Mouse (Mus musculus) liver, embryonic 14.5 days (tissue): ENCODE results near the gene Gm5741. TPM values are rescaled to one million over a fixed set of nuclear protein-coding genes. Genes with fewer than 3 reads are reported as not detected.

Source experiments
- ATAC-seq: fragments of 200-750 bp; cut with Nextera tagmentation; 2 replicates; pipeline ENCODE4 v1.8.0; 2017; ENCODE audit warnings: moderate number of reproducible peaks, mild to moderate bottlenecking, moderate library complexity; ENCODE audit not compliant: insufficient read depth
- DNase-seq, 3 experiments: peaks; one replicate each; pipeline ENCODE4 v3.0.0-alpha.2; 2012 to 2013; ENCODE audit warnings: low read depth in 3 of 3, low spot score in 3 of 3
- H3K27ac ChIP-seq: fragments of 300-500 bp; sonication (generic); 2 replicates; pipeline ENCODE4 v1.5.1; 2014; ENCODE audit warnings: moderate library complexity, mild to moderate bottlenecking, control low read depth, inconsistent platforms
- H3K27me3 ChIP-seq: fragments of 300-500 bp; sonication (generic); 2 replicates; pipeline ENCODE4 v1.6.1; 2014; ENCODE audit warnings: mild to moderate bottlenecking, low read length, moderate library complexity; ENCODE audit not compliant: control insufficient read depth, insufficient read depth
- H3K36me3 ChIP-seq: fragments of 300-500 bp; sonication (generic); replicated peaks from 2 replicates; pipeline ENCODE4 v1.6.1; 2014; ENCODE audit warnings: low read depth; ENCODE audit not compliant: control insufficient read depth, insufficient read depth
- H3K4me1 ChIP-seq, 2 experiments: fragments of 200-500 bp in 1 of 2; fragments of 300-500 bp in 1 of 2; sonication (generic) in 1 of 2; replicated peaks; 2 replicates each; pipeline ENCODE4 v1.6.1; 2012 to 2014; ENCODE audit warnings: antibody characterized with exemption in 1 of 2, inconsistent platforms in 1 of 2, low read length in 1 of 2; ENCODE audit not compliant: control insufficient read depth in 2 of 2, insufficient read depth in 2 of 2
- H3K4me2 ChIP-seq: fragments of 300-500 bp; sonication (generic); 2 replicates; pipeline ENCODE4 v1.6.1; 2014; ENCODE audit warnings: low read depth, mild to moderate bottlenecking, control low read depth, moderate library complexity
- H3K4me3 ChIP-seq, 2 experiments: fragments of 200-500 bp in 1 of 2; fragments of 300-500 bp in 1 of 2; sonication (generic) in 1 of 2; 2 replicates each; pipeline ENCODE4 v1.5.1; 2012 to 2014; ENCODE audit warnings: low read depth in 2 of 2, low read length in 2 of 2, mild to moderate bottlenecking in 2 of 2, control low read depth in 1 of 2, inconsistent platforms in 1 of 2, moderate library complexity in 1 of 2; ENCODE audit not compliant: insufficient read depth in 1 of 2
- H3K9ac ChIP-seq: fragments of 300-500 bp; sonication (generic); replicated peaks from 2 replicates; pipeline ENCODE4 v1.6.1; 2014; ENCODE audit warnings: mild to moderate bottlenecking, control low read depth, moderate library complexity
- H3K9me3 ChIP-seq: fragments of 300-500 bp; sonication (generic); 2 replicates; pipeline ENCODE4 v1.6.1; 2016; ENCODE audit warnings: low read length, mixed read lengths; ENCODE audit not compliant: control insufficient read depth
- CTCF ChIP-seq: IDR thresholded peaks from 2 replicates; pipeline ENCODE4 v1.5.1; 2016; ENCODE audit warnings: antibody characterized with exemption, low read depth, control low read depth
- EP300 ChIP-seq: IDR thresholded peaks from 2 replicates; pipeline ENCODE4 v1.6.1; 2016; ENCODE audit warnings: antibody characterized with exemption, low read depth
- whole genome bisulfite sequencing: fragments of 180-500 bp; shearing (Covaris S2); extraction: QIAGEN DNeasy Blood & Tissue Kit; methylation state at CpG from one replicate; pipeline ENCODE4 v1.1.7; 2014; ENCODE audit not compliant: insufficient replicate concordance; 5-methylcytosine and 5-hydroxymethylcytosine counted together
- microRNA-seq: library from miRNA; unstranded; fragments of <30 nt; microRNA quantifications from one replicate; pipeline ENCODE4, GENCODE M21; 2016
- polyA plus RNA-seq, 2 experiments: library from polyadenylated mRNA; depleted of rRNA in 1 of 2; stranded (reverse) in 1 of 2; unstranded in 1 of 2; fragments of >200 nt; fragmentation: Nextera tagmentation in 1 of 2; extraction: Ambion mirVana in 1 of 2; gene quantifications; 2 replicates each; pipeline versions ENCODE4 v1.2.1 to v1.2.3; 2012 to 2014

The Gm5741 gene
- polyA plus RNA-seq, 2 experiments, result 0.29 TPM; not detected in 1

DNA sequence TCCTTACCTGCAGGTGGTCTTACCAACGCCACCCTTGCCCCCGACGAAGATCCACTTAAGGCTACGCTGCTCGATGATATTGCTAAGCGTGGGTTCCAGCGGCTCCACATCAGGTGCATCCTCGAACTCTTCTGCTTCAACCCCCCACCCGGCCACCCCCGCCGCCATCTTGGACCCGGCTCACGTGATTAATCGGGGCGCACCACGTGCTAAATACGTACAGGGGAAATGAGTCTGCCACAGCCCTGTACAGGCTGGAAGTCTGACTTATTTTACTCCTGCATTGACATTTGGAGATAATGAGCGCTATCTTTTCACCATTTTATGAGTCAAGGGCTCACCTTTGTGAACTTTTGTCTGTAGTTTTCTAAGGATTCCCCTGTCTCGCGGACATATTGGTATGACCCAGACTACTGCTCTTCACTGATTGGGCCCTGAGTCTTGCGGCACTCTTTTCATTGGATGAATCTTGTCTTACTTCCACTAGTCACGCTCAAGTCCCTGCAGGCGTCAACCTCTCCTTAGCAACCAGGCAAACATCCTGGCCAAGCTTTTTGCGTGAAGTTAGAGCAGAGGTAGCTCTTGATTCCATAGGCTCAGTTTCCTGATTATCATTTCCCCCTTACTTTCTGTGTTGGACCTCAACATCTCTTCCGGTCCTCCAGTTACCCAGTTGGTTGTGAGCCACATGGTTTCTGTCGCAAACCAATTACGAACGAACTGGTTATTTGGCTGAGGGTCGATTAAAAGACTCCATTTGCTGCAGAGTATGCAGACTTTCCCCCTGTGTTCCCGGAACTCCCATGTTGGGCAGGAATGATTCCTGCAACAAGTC is 42.5 kb downstream of the Gm5741 start, which contains the start of gene Asna1:
Asna1 (minus strand) TSS at position 184 of the 835 bp plus-strand sequence.
- 2% methylated on average over 30 of the region's 30 CpGs for WGBS
- Histone ChIP-seq H3K36me3 (peaks cover 16% of the 10 kb centered on the region), H3K4me1 (peaks cover 24 to 28% of the 10 kb centered on the region in 2 experiments), H3K4me3 (peak within 1 kb of the TSS; percentile 90 to 98), H3K4me2 (peak within 1 kb of the TSS; percentile 97), H3K27me3 (no peaks in the 10 kb centered on the region), H3K27ac (peak within 1 kb of the TSS; percentile 79), H3K9me3 (no peaks in the 10 kb centered on the region), H3K9ac (peak within 1 kb of the TSS; percentile 79)
- peak; percentile 94 for DNase-seq
- TF ChIP-seq EP300 (peak; percentile 61), CTCF (no peak)
- peak; percentile 80 for ATAC-seq

DNA sequence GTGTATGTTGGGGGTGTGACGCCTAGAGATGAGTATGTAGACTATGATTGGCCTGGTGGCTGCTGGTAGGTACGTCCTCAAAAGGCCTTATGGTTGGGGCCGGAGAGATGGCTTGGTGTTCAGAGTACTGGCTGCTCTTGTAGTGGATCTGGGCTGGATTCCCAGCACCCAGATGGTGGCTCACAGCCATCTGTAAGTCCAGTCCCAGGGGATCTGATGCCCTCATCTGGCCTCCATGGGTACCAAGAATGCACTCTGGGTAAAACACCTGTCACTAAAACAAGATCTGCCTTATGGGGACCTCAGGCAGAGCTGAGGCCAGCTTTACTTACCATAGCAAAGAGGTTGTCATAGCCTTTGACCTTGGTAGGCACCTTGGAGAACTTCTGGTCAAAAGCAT is 43.9 kb downstream of the Gm5741 start:
- H3K27me3 ChIP-seq, result no peaks in the 10 kb centered on the region
- no peak for ATAC-seq
- peak overlapping the region; percentile 97 for H3K4me2 ChIP-seq
- no peak overlapping the region for H3K27ac ChIP-seq
- H3K9me3 ChIP-seq, result no peaks in the 10 kb centered on the region
- DNase-seq, result no peak
- H3K4me1 ChIP-seq, result peaks cover 20 to 26% of the 10 kb centered on the region in 2 experiments
- no peak overlapping the region; a peak in 1 of 4 replicates for H3K4me3 ChIP-seq
- 93% methylated on average over 3 of the region's 3 CpGs for WGBS
- H3K36me3 ChIP-seq, result peaks cover 6% of the 10 kb centered on the region
- TF ChIP-seq CTCF (no peak), EP300 (no peak)
- no peak overlapping the region for H3K9ac ChIP-seq

DNA sequence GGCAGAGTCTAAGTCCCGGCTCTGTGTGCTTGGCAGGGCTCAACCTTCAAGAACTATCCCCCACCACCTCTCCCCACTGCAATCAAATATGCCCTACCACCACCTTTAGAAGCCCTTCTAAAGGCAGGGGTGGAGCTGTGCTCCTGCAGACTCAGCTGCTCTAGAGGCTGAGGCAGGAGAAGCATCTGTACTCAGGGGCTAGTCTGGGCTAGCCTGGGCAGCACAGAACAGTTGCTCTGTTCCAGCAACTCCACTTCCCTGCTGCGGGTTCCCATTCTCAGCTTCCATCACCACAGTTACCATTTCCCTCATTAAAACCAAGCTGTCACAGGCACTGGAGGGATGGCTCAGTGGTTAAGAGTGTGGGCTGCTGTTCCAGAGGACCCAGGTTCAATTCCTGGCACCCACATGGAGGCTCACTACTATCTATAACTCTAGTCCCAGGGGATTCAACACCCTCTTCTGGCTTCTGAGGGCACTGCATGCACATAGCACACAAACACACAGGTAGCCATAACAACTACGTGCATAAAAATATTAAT is 46.2 kb downstream of the Gm5741 start:
- no peak overlapping the region for H3K4me2 ChIP-seq
- H3K9ac ChIP-seq, result no peak overlapping the region
- no peak for ATAC-seq
- H3K4me1 ChIP-seq, result peaks cover 14 to 17% of the 10 kb centered on the region in 2 experiments
- no peaks in the 10 kb centered on the region for H3K9me3 ChIP-seq
- H3K27ac ChIP-seq, result no peak overlapping the region
- H3K4me3 ChIP-seq, result no peak overlapping the region
- TF ChIP-seq EP300 (no peak), CTCF (no peak; the same call in 1 of the 2 replicates)
- no peaks in the 10 kb centered on the region for H3K27me3 ChIP-seq
- WGBS, result 86% methylated on average over 3 of the region's 3 CpGs
- peaks cover 16% of the 10 kb centered on the region for H3K36me3 ChIP-seq
- no peak for DNase-seq

Small RNAs within 50 kb of the gene (microRNA-seq; reads per million reads assigned to microRNA genes)
- gene Gm23388, result 1.3 reads per million
- gene Mir7070, result 1.3 reads per million

Other genes with a start within 250 kb of the Gm5741 start
- 1.9 TPM in 2 replicates for gene Dand5, start 245.2 kb downstream of the Gm5741 start, polyA plus RNA-seq (2012; rRNA removed)
- gene Dand5, start 245.2 kb downstream of the Gm5741 start, polyA plus RNA-seq (2014; fragmentation: Nextera tagmentation; extraction: Ambion mirVana), result 2.5 and 2.7 TPM in 2 replicates
- 24.4 and 31.0 TPM in 2 replicates for gene Gadd45gip1, start 236.5 kb downstream of the Gm5741 start, polyA plus RNA-seq (2012; rRNA removed)
- 50.2 and 55.7 TPM in 2 replicates for gene Gadd45gip1, start 236.5 kb downstream of the Gm5741 start, polyA plus RNA-seq (2014; fragmentation: Nextera tagmentation; extraction: Ambion mirVana)
- gene Rad23a, start 227.3 kb downstream of the Gm5741 start, polyA plus RNA-seq (2012; rRNA removed), result 139 and 184 TPM in 2 replicates
- gene Rad23a, start 227.3 kb downstream of the Gm5741 start, polyA plus RNA-seq (2014; fragmentation: Nextera tagmentation; extraction: Ambion mirVana), result 258 and 279 TPM in 2 replicates
- 144 and 262 TPM in 2 replicates for gene Calr, start 221.0 kb downstream of the Gm5741 start, polyA plus RNA-seq (2012; rRNA removed)
- 348 and 351 TPM in 2 replicates for gene Calr, start 221.0 kb downstream of the Gm5741 start, polyA plus RNA-seq (2014; fragmentation: Nextera tagmentation; extraction: Ambion mirVana)
- 53.5 and 54.8 TPM in 2 replicates for gene Farsa, start 211.0 kb downstream of the Gm5741 start, polyA plus RNA-seq (2012; rRNA removed)
- 45.8 and 48.7 TPM in 2 replicates for gene Farsa, start 211.0 kb downstream of the Gm5741 start, polyA plus RNA-seq (2014; fragmentation: Nextera tagmentation; extraction: Ambion mirVana)
- 16.7 and 26.4 TPM in 2 replicates for gene Syce2, start 195.9 kb downstream of the Gm5741 start, polyA plus RNA-seq (2012; rRNA removed)
- gene Syce2, start 195.9 kb downstream of the Gm5741 start, polyA plus RNA-seq (2014; fragmentation: Nextera tagmentation; extraction: Ambion mirVana), result 78.2 and 80.2 TPM in 2 replicates
- 27.1 and 31.4 TPM in 2 replicates for gene Gcdh, start 174.1 kb downstream of the Gm5741 start, polyA plus RNA-seq (2012; rRNA removed)
- 38.9 and 42.7 TPM in 2 replicates for gene Gcdh, start 174.1 kb downstream of the Gm5741 start, polyA plus RNA-seq (2014; fragmentation: Nextera tagmentation; extraction: Ambion mirVana)
- gene Klf1, start 166.1 kb downstream of the Gm5741 start, polyA plus RNA-seq (2012; rRNA removed), result 209 and 251 TPM in 2 replicates
- 522 and 566 TPM in 2 replicates for gene Klf1, start 166.1 kb downstream of the Gm5741 start, polyA plus RNA-seq (2014; fragmentation: Nextera tagmentation; extraction: Ambion mirVana)
- gene Dnase2a, start 159.4 kb downstream of the Gm5741 start, polyA plus RNA-seq (2012; rRNA removed), result 9.6 and 11.0 TPM in 2 replicates
- 8.4 and 8.5 TPM in 2 replicates for gene Dnase2a, start 159.4 kb downstream of the Gm5741 start, polyA plus RNA-seq (2014; fragmentation: Nextera tagmentation; extraction: Ambion mirVana)
- gene Mast1, start 130.6 kb downstream of the Gm5741 start, polyA plus RNA-seq (2012; rRNA removed), result 0.06 and 0.21 TPM in 2 replicates
- 0.08 and 0.14 TPM in 2 replicates for gene Mast1, start 130.6 kb downstream of the Gm5741 start, polyA plus RNA-seq (2014; fragmentation: Nextera tagmentation; extraction: Ambion mirVana)
- gene Rtbdn, start 121.0 kb downstream of the Gm5741 start, polyA plus RNA-seq (2012; rRNA removed), result 0.03 TPM in 1 of 2 replicates, not detected in the other
- gene Rtbdn, start 121.0 kb downstream of the Gm5741 start, polyA plus RNA-seq (2014; fragmentation: Nextera tagmentation; extraction: Ambion mirVana), result not detected in 2 replicates
- not detected in 2 replicates for gene Gm49661, start 98.5 kb downstream of the Gm5741 start, polyA plus RNA-seq (2012; rRNA removed)
- gene Gm49661, start 98.5 kb downstream of the Gm5741 start, polyA plus RNA-seq (2014; fragmentation: Nextera tagmentation; extraction: Ambion mirVana), result not detected in 2 replicates
- 1,117 and 1,155 TPM in 2 replicates for gene Prdx2, start 98.4 kb downstream of the Gm5741 start, polyA plus RNA-seq (2012; rRNA removed)
- gene Prdx2, start 98.4 kb downstream of the Gm5741 start, polyA plus RNA-seq (2014; fragmentation: Nextera tagmentation; extraction: Ambion mirVana), result 2,207 and 2,282 TPM in 2 replicates
- 49.3 and 56.2 TPM in 2 replicates for gene Rnaseh2a, start 98.2 kb downstream of the Gm5741 start, polyA plus RNA-seq (2012; rRNA removed)
- gene Rnaseh2a, start 98.2 kb downstream of the Gm5741 start, polyA plus RNA-seq (2014; fragmentation: Nextera tagmentation; extraction: Ambion mirVana), result 107 and 125 TPM in 2 replicates
- gene Junb, start 89.3 kb downstream of the Gm5741 start, polyA plus RNA-seq (2012; rRNA removed), result 8.3 and 10.5 TPM in 2 replicates
- 10.5 and 11.2 TPM in 2 replicates for gene Junb, start 89.3 kb downstream of the Gm5741 start, polyA plus RNA-seq (2014; fragmentation: Nextera tagmentation; extraction: Ambion mirVana)
- gene Hook2, start 77.4 kb downstream of the Gm5741 start, polyA plus RNA-seq (2012; rRNA removed), result 2.3 and 4.3 TPM in 2 replicates
- gene Hook2, start 77.4 kb downstream of the Gm5741 start, polyA plus RNA-seq (2014; fragmentation: Nextera tagmentation; extraction: Ambion mirVana), result 3.2 and 4.3 TPM in 2 replicates
- 0.02 TPM in 1 of 2 replicates, not detected in the other for gene Best2, start 53.5 kb downstream of the Gm5741 start, polyA plus RNA-seq (2012; rRNA removed)
- not detected in 2 replicates for gene Best2, start 53.5 kb downstream of the Gm5741 start, polyA plus RNA-seq (2014; fragmentation: Nextera tagmentation; extraction: Ambion mirVana)
- 83.4 and 85.3 TPM in 2 replicates for gene Asna1, start 42.7 kb downstream of the Gm5741 start, polyA plus RNA-seq (2012; rRNA removed)
- 56.9 and 58.8 TPM in 2 replicates for gene Asna1, start 42.7 kb downstream of the Gm5741 start, polyA plus RNA-seq (2014; fragmentation: Nextera tagmentation; extraction: Ambion mirVana)
- 74.0 and 100 TPM in 2 replicates for gene Trir, start 41.2 kb downstream of the Gm5741 start, polyA plus RNA-seq (2012; rRNA removed)
- 84.4 and 89.3 TPM in 2 replicates for gene Trir, start 41.2 kb downstream of the Gm5741 start, polyA plus RNA-seq (2014; fragmentation: Nextera tagmentation; extraction: Ambion mirVana)
- gene Tnpo2, start 31.1 kb downstream of the Gm5741 start, polyA plus RNA-seq (2012; rRNA removed), result 24.8 and 25.2 TPM in 2 replicates
- gene Tnpo2, start 31.1 kb downstream of the Gm5741 start, polyA plus RNA-seq (2014; fragmentation: Nextera tagmentation; extraction: Ambion mirVana), result 9.9 and 10.2 TPM in 2 replicates
- gene Fbxw9, start 7.9 kb downstream of the Gm5741 start, polyA plus RNA-seq (2012; rRNA removed), result 8.9 and 13.5 TPM in 2 replicates
- 5.7 and 6.0 TPM in 2 replicates for gene Fbxw9, start 7.9 kb downstream of the Gm5741 start, polyA plus RNA-seq (2014; fragmentation: Nextera tagmentation; extraction: Ambion mirVana)
- gene Dhps, start 3.8 kb upstream of the Gm5741 start, polyA plus RNA-seq (2012; rRNA removed), result 19.6 and 21.5 TPM in 2 replicates
- gene Dhps, start 3.8 kb upstream of the Gm5741 start, polyA plus RNA-seq (2014; fragmentation: Nextera tagmentation; extraction: Ambion mirVana), result 30.9 and 36.4 TPM in 2 replicates
- 40.6 and 51.8 TPM in 2 replicates for gene Wdr83os, start 12.8 kb upstream of the Gm5741 start, polyA plus RNA-seq (2012; rRNA removed)
- gene Wdr83os, start 12.8 kb upstream of the Gm5741 start, polyA plus RNA-seq (2014; fragmentation: Nextera tagmentation; extraction: Ambion mirVana), result 61.8 and 71.5 TPM in 2 replicates
- gene Wdr83, start 13.3 kb upstream of the Gm5741 start, polyA plus RNA-seq (2012; rRNA removed), result 21.2 and 26.0 TPM in 2 replicates
- 20.1 and 24.4 TPM in 2 replicates for gene Wdr83, start 13.3 kb upstream of the Gm5741 start, polyA plus RNA-seq (2014; fragmentation: Nextera tagmentation; extraction: Ambion mirVana)
- 15.2 and 19.5 TPM in 2 replicates for gene Man2b1, start 15.3 kb upstream of the Gm5741 start, polyA plus RNA-seq (2012; rRNA removed)
- gene Man2b1, start 15.3 kb upstream of the Gm5741 start, polyA plus RNA-seq (2014; fragmentation: Nextera tagmentation; extraction: Ambion mirVana), result 17.2 and 20.6 TPM in 2 replicates
- gene Zfp791, start 55.1 kb upstream of the Gm5741 start, polyA plus RNA-seq (2012; rRNA removed), result 0.64 and 0.87 TPM in 2 replicates
- gene Zfp791, start 55.1 kb upstream of the Gm5741 start, polyA plus RNA-seq (2014; fragmentation: Nextera tagmentation; extraction: Ambion mirVana), result 0.44 and 0.63 TPM in 2 replicates
- not detected in 2 replicates for gene Cks1brt, start 83.9 kb upstream of the Gm5741 start, polyA plus RNA-seq (2012; rRNA removed)
- not detected in 2 replicates for gene Cks1brt, start 83.9 kb upstream of the Gm5741 start, polyA plus RNA-seq (2014; fragmentation: Nextera tagmentation; extraction: Ambion mirVana)
- gene Olfr371, start 158.0 kb upstream of the Gm5741 start, polyA plus RNA-seq (2012; rRNA removed), result not detected in 2 replicates
- not detected in 2 replicates for gene Olfr371, start 158.0 kb upstream of the Gm5741 start, polyA plus RNA-seq (2014; fragmentation: Nextera tagmentation; extraction: Ambion mirVana)
- gene Orc6, start 231.7 kb upstream of the Gm5741 start, polyA plus RNA-seq (2012; rRNA removed), result 44.4 and 71.7 TPM in 2 replicates
- 108 and 109 TPM in 2 replicates for gene Orc6, start 231.7 kb upstream of the Gm5741 start, polyA plus RNA-seq (2014; fragmentation: Nextera tagmentation; extraction: Ambion mirVana)
- gene Vps35, start 231.8 kb upstream of the Gm5741 start, polyA plus RNA-seq (2012; rRNA removed), result 24.6 and 35.6 TPM in 2 replicates
- gene Vps35, start 231.8 kb upstream of the Gm5741 start, polyA plus RNA-seq (2014; fragmentation: Nextera tagmentation; extraction: Ambion mirVana), result 89.9 and 97.5 TPM in 2 replicates